In the genomic region with DNA sequence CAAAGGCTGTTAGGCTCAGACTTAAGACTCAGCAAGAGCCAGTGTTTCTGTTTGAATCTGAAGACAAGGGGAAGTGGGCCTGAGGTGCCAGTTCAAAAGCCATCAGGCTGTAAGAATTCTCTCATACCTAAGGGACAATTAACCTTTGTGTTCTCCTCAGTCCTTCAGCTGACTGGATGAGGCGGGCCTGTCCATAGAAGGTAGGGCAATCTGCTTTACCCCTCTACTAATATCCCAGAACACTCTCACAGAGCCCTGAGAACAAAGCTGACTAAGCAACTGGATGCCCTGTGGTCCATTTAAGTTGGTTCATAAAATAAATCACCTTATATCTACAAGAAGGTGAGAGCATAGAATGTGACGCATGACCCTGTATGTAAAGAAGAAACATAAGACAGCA, we compare ENCODE assay signal across 17 mouse cellular contexts. TPM values are rescaled to one million over a fixed set of nuclear protein-coding genes. Genes with fewer than 3 reads are reported as not detected.
A peak's percentile ranks its signal among the peaks of the same experiment; 100 is the strongest.
ATAC-seq and TF ChIP-seq lines count a peak whose summit lies in the region.
"Had no signal": no experiment of that assay in that cellular context is flagged by ENCODE, and none has a peak within 500 bp of the region (broad histone marks: within the 10 kb centered on the region; RNA-seq: fewer than 3 reads in every experiment).

No protein-coding gene starts in this region.

- no peak overlapping the region for H3K9ac ChIP-seq in intestine, embryonic 16.5 days (ENCODE audit: low read depth, low read length)
- no peak overlapping the region for H3K9ac ChIP-seq in intestine, embryonic 15.5 days
- H3K9ac ChIP-seq in ES-Bruce4 (ENCODE audit: low read depth, poor library complexity, severe bottlenecking): no peak overlapping the region
- H3K9ac ChIP-seq in intestine, postnatal 0 days (ENCODE audit: low read depth, low read length): no peak overlapping the region
- no peak overlapping the region for H3K9ac ChIP-seq in heart, embryonic 12.5 days
- H3K9ac ChIP-seq: embryonic facial prominence, embryonic 13.5 days; embryonic facial prominence, embryonic 15.5 days; forebrain, embryonic 12.5 days had no signal

- TF ChIP-seq POLR2A in ES-Bruce4 (IDR thresholded peaks at IDR 0.05; ENCODE audit: insufficient read depth, low read length): no peak

- 0 out of 2 replicates have a peak, but pooled peaks cover 4% of the 10 kb centered on the region for H3K4me1 ChIP-seq in intestine, embryonic 16.5 days (ENCODE audit: control insufficient read depth, insufficient read depth, low read length)
- peaks cover 5% of the 10 kb centered on the region; the same call in 1 of the 2 replicates for H3K4me1 ChIP-seq in intestine, embryonic 15.5 days (replicated peaks)
- no peaks in the 10 kb centered on the region for H3K4me1 ChIP-seq in ES-Bruce4 (ENCODE audit: control insufficient read depth, insufficient read depth, low read length)
- H3K4me1 ChIP-seq in intestine, postnatal 0 days (replicated peaks; ENCODE audit: control insufficient read depth, insufficient read depth, low read length): no peaks in the 10 kb centered on the region; the same call in 1 of the 2 replicates
- peaks cover 5% of the 10 kb centered on the region; the same call in 1 of the 2 replicates for H3K4me1 ChIP-seq in heart, embryonic 12.5 days (replicated peaks)

- no peaks in the 10 kb centered on the region for H3K36me3 ChIP-seq in intestine, embryonic 16.5 days (ENCODE audit: control insufficient read depth, insufficient read depth, low read length)
- H3K36me3 ChIP-seq in intestine, embryonic 15.5 days: no peaks in the 10 kb centered on the region
- H3K36me3 ChIP-seq in ES-Bruce4 (ENCODE audit: control insufficient read depth, insufficient read depth, low read length, poor library complexity, severe bottlenecking): no peaks in the 10 kb centered on the region
- H3K36me3 ChIP-seq in intestine, postnatal 0 days (ENCODE audit: control insufficient read depth, insufficient read depth): no peaks in the 10 kb centered on the region
- H3K36me3 ChIP-seq in heart, embryonic 12.5 days: no peaks in the 10 kb centered on the region
- H3K36me3 ChIP-seq: embryonic facial prominence, embryonic 13.5 days; embryonic facial prominence, embryonic 15.5 days had no signal

- H3K4me3 ChIP-seq in intestine, embryonic 16.5 days (ENCODE audit: low read length): no peak overlapping the region
- no peak overlapping the region for H3K4me3 ChIP-seq in intestine, embryonic 15.5 days (replicated peaks)
- H3K4me3 ChIP-seq in ES-Bruce4 (ENCODE audit: low read depth, low read length): no peak overlapping the region
- H3K4me3 ChIP-seq in intestine, postnatal 0 days (ENCODE audit: low read depth, low read length): no peak overlapping the region
- no peak overlapping the region for H3K4me3 ChIP-seq in heart, embryonic 12.5 days
- H3K4me3 ChIP-seq: embryonic facial prominence, embryonic 13.5 days; embryonic facial prominence, embryonic 15.5 days; erythroblast, embryonic 14.5 days; forebrain, embryonic 10.5 days; forebrain, embryonic 12.5 days had no signal

- H3K27me3 ChIP-seq in intestine, embryonic 16.5 days (replicated peaks; ENCODE audit: control insufficient read depth, insufficient read depth, low read length): no peaks in the 10 kb centered on the region
- H3K27me3 ChIP-seq in intestine, embryonic 15.5 days (replicated peaks): no peaks in the 10 kb centered on the region
- H3K27me3 ChIP-seq in ES-Bruce4 (ENCODE audit: control insufficient read depth, insufficient read depth, low read length, poor library complexity, severe bottlenecking): no peaks in the 10 kb centered on the region
- no peaks in the 10 kb centered on the region for H3K27me3 ChIP-seq in intestine, postnatal 0 days (replicated peaks; ENCODE audit: control insufficient read depth, insufficient read depth, low read length)
- peaks cover 20% of the 10 kb centered on the region for H3K27me3 ChIP-seq in heart, embryonic 12.5 days (replicated peaks)
- H3K27me3 ChIP-seq: CH12.LX had no signal

- no peak for TF ChIP-seq EP300 in ES-Bruce4 (IDR thresholded peaks at IDR 0.05; ENCODE audit: insufficient read depth, low read depth, low read length)

- WGBS in intestine, embryonic 16.5 days: 73% methylated on average over 2 of the region's 2 CpGs
- 86% methylated on average over 2 of the region's 2 CpGs for WGBS in intestine, embryonic 15.5 days
- WGBS in intestine, postnatal 0 days: 51% methylated on average over 2 of the region's 2 CpGs
- 85% methylated on average over 2 of the region's 2 CpGs for WGBS in heart, embryonic 12.5 days

- 0 out of 2 replicates have a peak overlapping the region, but pooled peaks have one; percentile 51 for H3K27ac ChIP-seq in intestine, embryonic 16.5 days (ENCODE audit: low read length)
- H3K27ac ChIP-seq in intestine, embryonic 15.5 days: no peak overlapping the region
- 0 out of 2 replicates have a peak overlapping the region, but pooled peaks have one; percentile 19 for H3K27ac ChIP-seq in ES-Bruce4 (ENCODE audit: insufficient read depth, low read length)
- peak overlapping the region; percentile 64 for H3K27ac ChIP-seq in intestine, postnatal 0 days (ENCODE audit: low read depth, low read length)
- no peak overlapping the region for H3K27ac ChIP-seq in heart, embryonic 12.5 days (ENCODE audit: poor library complexity, severe bottlenecking)
- H3K27ac ChIP-seq: embryonic facial prominence, embryonic 13.5 days; embryonic facial prominence, embryonic 15.5 days; forebrain, embryonic 10.5 days; forebrain, embryonic 12.5 days had no signal

- peak; percentile 55 for ATAC-seq in intestine, embryonic 16.5 days
- ATAC-seq in intestine, embryonic 15.5 days: no peak
- peak; percentile 71 for ATAC-seq in intestine, postnatal 0 days
- no peak for ATAC-seq in heart, embryonic 12.5 days (ENCODE audit: insufficient number of reproducible peaks, low FRiP score)
- ATAC-seq: CD4-positive, CD25-positive, alpha-beta regulatory T cell, adult 4 months; forebrain, embryonic 14.5 days; forebrain, embryonic 16.5 days had no signal

- H3K9me3 ChIP-seq in intestine, embryonic 16.5 days (ENCODE audit: control insufficient read depth, low read length): no peaks in the 10 kb centered on the region
- no peaks in the 10 kb centered on the region for H3K9me3 ChIP-seq in intestine, embryonic 15.5 days
- no peaks in the 10 kb centered on the region for H3K9me3 ChIP-seq in ES-Bruce4 (replicated peaks; ENCODE audit: control insufficient read depth, insufficient read depth, low read length, poor library complexity, severe bottlenecking)
- no peaks in the 10 kb centered on the region for H3K9me3 ChIP-seq in intestine, postnatal 0 days (ENCODE audit: control insufficient read depth)
- H3K9me3 ChIP-seq in heart, embryonic 12.5 days (replicated peaks): peaks cover 6% of the 10 kb centered on the region; the same call in 1 of the 2 replicates
- H3K9me3 ChIP-seq: embryonic facial prominence, embryonic 13.5 days; embryonic facial prominence, embryonic 15.5 days; forebrain, embryonic 10.5 days; forebrain, embryonic 12.5 days had no signal

- H3K4me2 ChIP-seq in intestine, embryonic 16.5 days (ENCODE audit: low read depth, low read length): no peak overlapping the region
- H3K4me2 ChIP-seq in intestine, embryonic 15.5 days (replicated peaks): no peak overlapping the region
- no peak overlapping the region for H3K4me2 ChIP-seq in intestine, postnatal 0 days (replicated peaks; ENCODE audit: low read depth)
- no peak overlapping the region for H3K4me2 ChIP-seq in heart, embryonic 12.5 days
- H3K4me2 ChIP-seq: embryonic facial prominence, embryonic 13.5 days; embryonic facial prominence, embryonic 15.5 days; forebrain, embryonic 12.5 days had no signal

- no peak for TF ChIP-seq CTCF in ES-Bruce4 (IDR thresholded peaks at IDR 0.05; ENCODE audit: low read depth, low read length)
- TF ChIP-seq CTCF in intestine, postnatal 0 days (IDR thresholded peaks at IDR 0.05; ENCODE audit: low read depth): no peak

RNA-seq across cellular contexts. Expression of a gene that starts 6.3 kb away (rescaled TPM):
- 138 and 160 TPM in 2 replicates for polyA plus RNA-seq in intestine, embryonic 16.5 days (2015; fragmentation: Nextera tagmentation; extraction: Ambion mirVana)
- polyA plus RNA-seq in intestine, embryonic 15.5 days (2015; fragmentation: Nextera tagmentation; extraction: Ambion mirVana): 98.6 and 110 TPM in 2 replicates
- 74.5 and 79.8 TPM in 2 replicates for polyA plus RNA-seq in ES-Bruce4 (2011; ENCODE audit: insufficient read depth, insufficient read length, low read depth, missing spikeins)
- polyA plus RNA-seq in intestine, postnatal 0 days (2015; fragmentation: Nextera tagmentation; extraction: Ambion mirVana): 145 and 164 TPM in 2 replicates
- polyA plus RNA-seq in heart, embryonic 12.5 days (2016; fragmentation: Nextera tagmentation; extraction: Ambion mirVana): 69.2 and 69.6 TPM in 2 replicates

RNA-seq across cellular contexts. Expression of a gene that starts 13.7 kb away (rescaled TPM):
- polyA plus RNA-seq in intestine, embryonic 16.5 days (2015; fragmentation: Nextera tagmentation; extraction: Ambion mirVana): 9.5 and 9.7 TPM in 2 replicates
- 12.5 and 12.6 TPM in 2 replicates for polyA plus RNA-seq in intestine, embryonic 15.5 days (2015; fragmentation: Nextera tagmentation; extraction: Ambion mirVana)
- polyA plus RNA-seq in ES-Bruce4 (2011; ENCODE audit: insufficient read depth, insufficient read length, low read depth, missing spikeins): 12.2 and 12.3 TPM in 2 replicates
- polyA plus RNA-seq in intestine, postnatal 0 days (2015; fragmentation: Nextera tagmentation; extraction: Ambion mirVana): 15.9 and 17.4 TPM in 2 replicates
- polyA plus RNA-seq in heart, embryonic 12.5 days (2016; fragmentation: Nextera tagmentation; extraction: Ambion mirVana): 6.9 and 7.2 TPM in 2 replicates

RNA-seq across cellular contexts. Expression of a gene that starts 20.6 kb away (rescaled TPM):
- 41.2 and 46.4 TPM in 2 replicates for polyA plus RNA-seq in intestine, embryonic 16.5 days (2015; fragmentation: Nextera tagmentation; extraction: Ambion mirVana)
- polyA plus RNA-seq in intestine, embryonic 15.5 days (2015; fragmentation: Nextera tagmentation; extraction: Ambion mirVana): 44.6 and 49.8 TPM in 2 replicates
- polyA plus RNA-seq in ES-Bruce4 (2011; ENCODE audit: insufficient read depth, insufficient read length, low read depth, missing spikeins): 26.1 and 28.8 TPM in 2 replicates
- polyA plus RNA-seq in intestine, postnatal 0 days (2015; fragmentation: Nextera tagmentation; extraction: Ambion mirVana): 10.9 and 12.4 TPM in 2 replicates
- polyA plus RNA-seq in heart, embryonic 12.5 days (2016; fragmentation: Nextera tagmentation; extraction: Ambion mirVana): 38.7 and 39.1 TPM in 2 replicates

RNA-seq across cellular contexts. Expression of a gene that starts 20.9 kb away (rescaled TPM):
- polyA plus RNA-seq in intestine, embryonic 16.5 days (2015; fragmentation: Nextera tagmentation; extraction: Ambion mirVana): 3.1 and 3.6 TPM in 2 replicates
- 3.9 and 4.3 TPM in 2 replicates for polyA plus RNA-seq in intestine, embryonic 15.5 days (2015; fragmentation: Nextera tagmentation; extraction: Ambion mirVana)
- 1.2 and 2.0 TPM in 2 replicates for polyA plus RNA-seq in ES-Bruce4 (2011; ENCODE audit: insufficient read depth, insufficient read length, low read depth, missing spikeins)
- polyA plus RNA-seq in intestine, postnatal 0 days (2015; fragmentation: Nextera tagmentation; extraction: Ambion mirVana): 2.0 and 2.1 TPM in 2 replicates
- 1.2 and 1.3 TPM in 2 replicates for polyA plus RNA-seq in heart, embryonic 12.5 days (2016; fragmentation: Nextera tagmentation; extraction: Ambion mirVana)

RNA-seq across cellular contexts. Expression of a gene that starts 32.9 kb away (rescaled TPM):
- polyA plus RNA-seq in intestine, embryonic 16.5 days (2015; fragmentation: Nextera tagmentation; extraction: Ambion mirVana): not detected in 2 replicates
- not detected in 2 replicates for polyA plus RNA-seq in intestine, embryonic 15.5 days (2015; fragmentation: Nextera tagmentation; extraction: Ambion mirVana)
- not detected in 2 replicates for polyA plus RNA-seq in ES-Bruce4 (2011; ENCODE audit: insufficient read depth, insufficient read length, low read depth, missing spikeins)
- polyA plus RNA-seq in intestine, postnatal 0 days (2015; fragmentation: Nextera tagmentation; extraction: Ambion mirVana): not detected in 2 replicates
- not detected in 2 replicates for polyA plus RNA-seq in heart, embryonic 12.5 days (2016; fragmentation: Nextera tagmentation; extraction: Ambion mirVana)
- polyA plus RNA-seq: adrenal gland, adult 2 months; brain, embryonic 14.5 days; CD4-positive, CD25-positive, alpha-beta regulatory T cell, adult 4 months; embryonic facial prominence, embryonic 11.5 days; embryonic facial prominence, embryonic 13.5 days; embryonic facial prominence, embryonic 15.5 days; erythroblast, embryonic 14.5 days; forebrain, embryonic 10.5 days; forebrain, embryonic 12.5 days; forebrain, embryonic 14.5 days; forebrain, embryonic 16.5 days had no signal

Comparison
In these comparisons a context has a peak if more than half of its experiments do, and no peak if none do; other contexts are left out.
1. ATAC-seq: peak in intestine, embryonic 16.5 days (single experiment) and intestine, postnatal 0 days (single experiment); none in intestine, embryonic 15.5 days (single experiment) and heart, embryonic 12.5 days (single experiment).
2. H3K27ac ChIP-seq: peak in intestine, embryonic 16.5 days (single experiment), ES-Bruce4 (single experiment) and intestine, postnatal 0 days (single experiment); none in intestine, embryonic 15.5 days (single experiment) and heart, embryonic 12.5 days (single experiment).